ENCODE assay signal across 8 mouse cellular contexts in genomic region chr5:91074026-91074425, GRCm38 (mm10). TPM values are rescaled to one million over a fixed set of nuclear protein-coding genes. Genes with fewer than 3 reads are reported as not detected.
DNase-seq lines count a peak whose midpoint lies in the region; ATAC-seq and TF ChIP-seq lines count a peak whose summit lies in the region.

No protein-coding gene starts in this region.

- peak overlapping the region; percentile 89 for H3ac ChIP-seq in C2C12 (ENCODE audit: control insufficient read depth, insufficient read length, low read depth)

- H3K27me3 ChIP-seq in C2C12 (ENCODE audit: control insufficient read depth, insufficient read depth, insufficient read length): no peaks in the 10 kb centered on the region
- H3K27me3 ChIP-seq in embryonic facial prominence, embryonic 13.5 days: peaks cover 31% of the 10 kb centered on the region
- H3K27me3 ChIP-seq in hindbrain, embryonic 10.5 days (ENCODE audit: insufficient read depth, poor library complexity, severe bottlenecking): peaks cover 28% of the 10 kb centered on the region

- peak overlapping the region; percentile 58 for H3K4me3 ChIP-seq in C2C12 (ENCODE audit: insufficient read depth, poor library complexity, severe bottlenecking)
- H3K4me3 ChIP-seq in embryonic facial prominence, embryonic 13.5 days: peak overlapping the region; percentile 37
- peak overlapping the region; percentile 54 for H3K4me3 ChIP-seq in hindbrain, embryonic 10.5 days

- no peak overlapping the region for H3K27ac ChIP-seq in embryonic facial prominence, embryonic 13.5 days
- peak overlapping the region; percentile 66; the same call in 1 of the 2 replicates for H3K27ac ChIP-seq in hindbrain, embryonic 10.5 days

- H3K9ac ChIP-seq in embryonic facial prominence, embryonic 13.5 days: peak overlapping the region; percentile 57; the same call in 1 of the 2 replicates

- peaks cover 16% of the 10 kb centered on the region for H3K36me3 ChIP-seq in C2C12 (ENCODE audit: control insufficient read depth, insufficient read depth)
- no peaks in the 10 kb centered on the region for H3K36me3 ChIP-seq in embryonic facial prominence, embryonic 13.5 days
- H3K36me3 ChIP-seq in hindbrain, embryonic 10.5 days: no peaks in the 10 kb centered on the region

- no peak for ATAC-seq in embryonic facial prominence, embryonic 13.5 days (ENCODE audit: insufficient number of reproducible peaks, insufficient read depth, low FRiP score, low TSS enrichment, low read depth)

- peak overlapping the region; percentile 62 for H3K4me2 ChIP-seq in embryonic facial prominence, embryonic 13.5 days

- H3K79me2 ChIP-seq in C2C12 (ENCODE audit: control insufficient read depth, insufficient read depth): peaks cover 77% of the 10 kb centered on the region

- H3K4me1 ChIP-seq in embryonic facial prominence, embryonic 13.5 days: peaks cover 8% of the 10 kb centered on the region
- peaks cover 8% of the 10 kb centered on the region for H3K4me1 ChIP-seq in hindbrain, embryonic 10.5 days (replicated peaks)

- H3K9me3 ChIP-seq in embryonic facial prominence, embryonic 13.5 days: no peaks in the 10 kb centered on the region
- no peaks in the 10 kb centered on the region for H3K9me3 ChIP-seq in hindbrain, embryonic 10.5 days

- intact Hi-C loops in gastrocnemius, postnatal 14 days (cut with DNase I; ENCODE audit: low total_unique reads): no loop called here

- TF ChIP-seq CTCF in C2C12 (IDR thresholded peaks at IDR 0.05; ENCODE audit: control insufficient read depth, insufficient read depth, insufficient read length): no peak

- peaks cover 64% of the 10 kb centered on the region for H3K79me3 ChIP-seq in C2C12 (ENCODE audit: low read depth)

- no peak for DNase-seq in hindbrain, embryonic 10.5 days (ENCODE audit: low spot score)
- DNase-seq in lung, postnatal 14 days: peak; percentile 3
- DNase-seq in thymus, postnatal 25 days: no peak
- DNase-seq in gastrocnemius, postnatal 14 days: no peak
- no peak for DNase-seq in cerebellum, postnatal 25 days
- no peak for DNase-seq in adrenal gland, postnatal 36 days

- WGBS in embryonic facial prominence, embryonic 13.5 days: 44% methylated on average over 8 of the region's 8 CpGs
- WGBS in hindbrain, embryonic 10.5 days: 40% methylated on average over 8 of the region's 8 CpGs

TF ChIP-seq in C2C12, 6 proteins besides CTCF, POLR2A, EP300 and RAD21:
- no peak for TF ChIP-seq FOSL1 (IDR thresholded peaks at IDR 0.05; ENCODE audit: insufficient read depth, low read length, poor library complexity, severe bottlenecking)
- no peak for TF ChIP-seq USF1 (IDR thresholded peaks at IDR 0.05; ENCODE audit: low read depth)
- no peak for TF ChIP-seq MAX (IDR thresholded peaks at IDR 0.05)
- TF ChIP-seq MYOG (IDR thresholded peaks at IDR 0.05; ENCODE audit: control insufficient read depth, extremely low read depth, insufficient read length): no peak
- no peak for TF ChIP-seq MYOD1 (IDR thresholded peaks at IDR 0.05; ENCODE audit: control insufficient read depth, insufficient read length, low read depth)
- TF ChIP-seq CEBPB (IDR thresholded peaks at IDR 0.05; ENCODE audit: low read depth): no peak

RNA-seq across cellular contexts. Expression of gene Ereg, which starts 0.4 kb away (rescaled TPM):
- polyA plus RNA-seq in C2C12 (2012; fragmentation: generic; extraction: Trizol): 3.6 TPM
- polyA plus RNA-seq in embryonic facial prominence, embryonic 13.5 days (2015; fragmentation: Nextera tagmentation; extraction: Ambion mirVana): 0.08 TPM in 1 of 2 replicates, not detected in the other
- not detected in 2 replicates for polyA plus RNA-seq in hindbrain, embryonic 10.5 days (2016; fragmentation: Nextera tagmentation; extraction: Ambion mirVana)
- total RNA-seq in gastrocnemius, postnatal 14 days (2021): not detected
- total RNA-seq in adrenal gland, postnatal 36 days (2021): not detected

RNA-seq across cellular contexts. Expression of gene Epgn, which starts 46.8 kb away (rescaled TPM):
- 0.04 TPM for polyA plus RNA-seq in C2C12 (2012; fragmentation: generic; extraction: Trizol)
- polyA plus RNA-seq in embryonic facial prominence, embryonic 13.5 days (2015; fragmentation: Nextera tagmentation; extraction: Ambion mirVana): 0.44 and 0.60 TPM in 2 replicates
- 0.08 TPM in 1 of 2 replicates, not detected in the other for polyA plus RNA-seq in hindbrain, embryonic 10.5 days (2016; fragmentation: Nextera tagmentation; extraction: Ambion mirVana)
- under 1 TPM; 0.27 to 0.41 TPM for total RNA-seq in gastrocnemius, postnatal 14 days (2021)
- not detected for total RNA-seq in adrenal gland, postnatal 36 days (2021)
